Mouse (Mus musculus) adrenal gland, postnatal 10 days (tissue): ENCODE results near the gene Rbm44. TPM values are rescaled to one million over a fixed set of nuclear protein-coding genes. Genes with fewer than 3 reads are reported as not detected.

ENCODE experiments used
- DNase-seq: peaks from one replicate; pipeline ENCODE4 v3.0.0; 2021; ENCODE audit warnings: mixed read lengths
- total RNA-seq, 2 experiments: library from RNA; stranded (reverse); gene quantifications; 2 replicates each; pipeline ENCODE4 v1.2.3; 2021

Gene Rbm44
- total RNA-seq, 2 experiments from 2014 or later = 0.21 to 0.30 TPM

DNA sequence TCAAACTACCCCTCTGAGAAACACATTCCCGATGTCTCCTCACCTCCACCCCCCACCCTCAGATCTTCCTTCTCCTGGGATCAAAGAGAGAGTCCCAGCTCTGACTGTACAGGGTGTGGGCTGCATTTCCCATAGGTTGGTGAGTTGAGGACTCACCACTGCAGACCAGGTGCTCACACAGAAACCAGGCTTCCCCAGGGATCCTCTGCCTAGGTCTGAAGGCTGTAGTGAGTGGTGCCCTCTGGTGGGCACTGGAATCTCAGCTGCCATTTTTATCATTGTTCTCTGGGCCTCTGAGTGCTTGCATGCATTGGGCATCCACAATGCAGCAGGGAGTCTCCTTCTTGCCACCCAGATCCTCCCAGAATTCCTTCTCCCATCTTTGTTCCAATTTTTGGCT lies 66.2 kb downstream of the Rbm44 start:
- DNase-seq = peak; percentile 67

DNA sequence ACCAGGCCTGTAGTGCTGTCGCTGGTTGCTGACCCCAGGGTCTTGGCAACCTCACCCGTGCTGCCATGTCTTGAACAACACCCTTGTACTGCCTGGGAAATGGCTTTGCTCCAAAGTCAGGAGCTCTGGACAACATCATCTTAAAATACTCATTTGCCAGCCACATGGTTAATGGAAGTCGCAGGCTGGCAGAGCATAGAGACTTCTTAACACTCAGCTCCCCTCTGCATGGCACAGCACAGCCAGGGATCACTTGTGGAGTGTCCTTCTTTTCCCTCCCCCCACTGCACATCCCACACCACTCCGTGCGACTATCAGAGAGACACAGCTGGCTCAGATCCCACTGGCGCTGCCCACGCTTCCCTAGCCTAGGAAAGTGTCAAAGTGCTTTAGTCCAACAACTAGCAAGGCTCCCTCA lies 66.7 kb downstream of the Rbm44 start:
- DNase-seq = peak; percentile 36

- DNase-seq = no peak
Observed at GRCm38 (mm10) chr1:91215264-91215663, 70.4 kb downstream of the Rbm44 start.

DNA sequence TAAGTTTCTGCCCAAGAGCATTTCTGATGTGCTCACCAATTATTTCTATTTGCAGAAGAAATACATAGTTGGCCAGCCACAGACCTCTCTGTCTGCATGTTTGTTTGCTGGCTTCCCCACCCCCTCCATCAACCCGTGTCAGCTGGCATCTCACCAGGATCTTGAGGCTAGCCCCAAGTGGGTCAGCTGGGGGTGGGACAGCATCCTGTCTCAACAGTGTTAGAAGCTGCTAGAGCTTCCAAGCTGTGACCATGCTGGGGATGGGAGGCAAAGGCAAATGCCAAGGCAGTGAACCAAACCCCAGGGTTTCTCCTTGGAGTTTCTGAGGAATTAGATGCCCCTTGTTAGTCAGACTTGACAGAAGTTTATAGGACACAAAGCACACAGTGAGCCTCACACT lies 71.1 kb downstream of the Rbm44 start:
- DNase-seq = no peak

- no peak for DNase-seq
Observed at GRCm38 (mm10) chr1:91216504-91217267, 71.8 kb downstream of the Rbm44 start.

- DNase-seq = peak; percentile 13
Observed at GRCm38 (mm10) chr1:91219641-91220321, 74.9 kb downstream of the Rbm44 start.

DNA sequence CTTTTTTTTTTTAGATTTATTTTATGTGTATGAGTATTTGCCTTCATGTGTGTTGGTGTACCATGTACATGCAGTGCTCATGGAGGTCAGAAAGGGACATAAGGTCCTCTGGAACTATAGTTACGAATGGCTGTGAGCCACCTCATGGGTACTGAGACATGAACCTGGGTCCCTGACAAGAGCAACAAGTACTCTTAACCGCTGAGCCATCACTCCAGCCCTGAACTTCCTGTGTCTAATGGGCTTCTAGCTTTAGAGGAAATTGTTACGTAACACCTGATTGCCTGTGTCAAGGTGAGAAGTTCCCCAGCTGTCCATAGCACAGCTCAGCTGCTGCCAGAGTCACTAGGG lies 75.4 kb downstream of the Rbm44 start:
- DNase-seq = no peak

Other genes starting within 250 kb of the Rbm44 start
- gene Mlph, start 230.0 kb upstream of the Rbm44 start, total RNA-seq = 1 to 10 TPM; 1.6 to 1.9 TPM
- not detected for gene Prlh, start 192.0 kb upstream of the Rbm44 start, total RNA-seq
- gene Rab17, start 175.4 kb upstream of the Rbm44 start, total RNA-seq = 1 to 10 TPM; 2.1 to 2.8 TPM
- gene Lrrfip1, start 146.4 kb upstream of the Rbm44 start, total RNA-seq = 10 to 100 TPM; 42.7 to 57.2 TPM
- gene Ramp1, start 34.7 kb downstream of the Rbm44 start, total RNA-seq = 10 to 100 TPM in 1 of 2 experiments, 1 to 10 TPM in 1; 8.3 to 11.3 TPM
- 10 to 100 TPM; 59.2 to 61.7 TPM for gene Ube2f, start 105.2 kb downstream of the Rbm44 start, total RNA-seq
- 10 to 100 TPM; 22.8 to 23.4 TPM for gene Scly, start 153.2 kb downstream of the Rbm44 start, total RNA-seq
- gene Espnl, start 177.0 kb downstream of the Rbm44 start, total RNA-seq = under 1 TPM in 1 of 2 experiments, not detected in 1; 0.09 TPM
- 1 to 10 TPM; 2.1 to 5.8 TPM for gene Klhl30, start 205.9 kb downstream of the Rbm44 start, total RNA-seq
- gene Erfe, start 221.3 kb downstream of the Rbm44 start, total RNA-seq = 1 to 10 TPM; 1.0 to 2.2 TPM